Mouse (Mus musculus) erythroblast, embryonic 14.5 days (primary cell): ENCODE measurements at regions not wholly inside any gene's neighbourhood (a gene's known extent, or its start where the extent isn't known, plus 50 kb on each side); places are given as distances from the start of the nearest gene placed in this dataset.

Experiments
- GATA1 ChIP-seq: IDR thresholded peaks from 2 replicates; pipeline ENCODE4 v1.6.1; 2012; ENCODE audit warnings: low read length, inconsistent platforms, mixed read lengths
- TAL1 ChIP-seq: IDR thresholded peaks from 3 replicates; pipeline ENCODE4 v1.6.1; 2012; ENCODE audit warnings: low read length, inconsistent platforms, mixed read lengths

DNA sequence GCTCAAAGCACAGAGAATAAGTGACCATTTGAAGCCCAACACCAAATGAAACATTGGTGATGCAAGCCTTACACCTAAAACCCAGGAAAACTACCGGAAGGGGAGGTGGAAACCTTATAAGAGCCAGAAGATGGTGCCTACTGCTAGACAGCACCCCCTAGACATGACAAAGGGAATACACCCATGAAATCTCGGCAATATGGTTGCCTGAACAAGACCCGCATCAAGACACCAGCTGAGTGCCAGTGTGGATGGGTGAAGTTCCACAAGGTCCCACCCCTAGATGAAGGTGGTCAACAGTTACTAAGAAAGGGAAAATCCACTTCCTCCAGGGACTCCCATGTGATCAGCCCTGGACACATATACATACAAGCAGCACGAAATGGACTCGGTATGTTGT lies 64.2 kb upstream of the Paip1 start:
- TF ChIP-seq TAL1 = no peak
- no peak for TF ChIP-seq GATA1
